Mouse (Mus musculus): ENCODE data around the gene Rspo1.

GRCm38 (mm10) chr4:125020780-125021538 is 34.7 kb downstream of the Rspo1 start:
- TF ChIP-seq CTCF (IDR thresholded peaks at IDR 0.05; ENCODE audit: control insufficient read depth, insufficient read depth, insufficient read length) (no peak), MAX (IDR thresholded peaks at IDR 0.05) (no peak), USF1 (IDR thresholded peaks at IDR 0.05; ENCODE audit: low read depth) (no peak), MYOG (IDR thresholded peaks at IDR 0.05; ENCODE audit: control insufficient read depth, extremely low read depth, insufficient read length) (no peak), MYOD1 (IDR thresholded peaks at IDR 0.05; ENCODE audit: control insufficient read depth, insufficient read length, low read depth) (no peak), CEBPB (IDR thresholded peaks at IDR 0.05; ENCODE audit: low read depth) (no peak), FOSL1 (IDR thresholded peaks at IDR 0.05; ENCODE audit: insufficient read depth, low read length, poor library complexity, severe bottlenecking) (no peak)

Measured in C2C12 (cell line).